Mouse (Mus musculus): ENCODE results near the gene Polr3b. TPM values are rescaled to one million over a fixed set of nuclear protein-coding genes. Genes with fewer than 3 reads are reported as not detected.

Gene Polr3b
- total RNA-seq (2021): 10 to 100 TPM; 22.4 to 26.8 TPM
- long read RNA-seq, experiment 1, partial matches to known transcripts: 4 of 5 reads
- long read RNA-seq, experiment 1, other reads (novel, unspliced or antisense): 1 of 5 reads
- long read RNA-seq, experiment 2, partial matches to known transcripts: 3 of 3 reads
- long read RNA-seq, experiment 2, other reads (novel, unspliced or antisense): 0 of 3 reads

DNA sequence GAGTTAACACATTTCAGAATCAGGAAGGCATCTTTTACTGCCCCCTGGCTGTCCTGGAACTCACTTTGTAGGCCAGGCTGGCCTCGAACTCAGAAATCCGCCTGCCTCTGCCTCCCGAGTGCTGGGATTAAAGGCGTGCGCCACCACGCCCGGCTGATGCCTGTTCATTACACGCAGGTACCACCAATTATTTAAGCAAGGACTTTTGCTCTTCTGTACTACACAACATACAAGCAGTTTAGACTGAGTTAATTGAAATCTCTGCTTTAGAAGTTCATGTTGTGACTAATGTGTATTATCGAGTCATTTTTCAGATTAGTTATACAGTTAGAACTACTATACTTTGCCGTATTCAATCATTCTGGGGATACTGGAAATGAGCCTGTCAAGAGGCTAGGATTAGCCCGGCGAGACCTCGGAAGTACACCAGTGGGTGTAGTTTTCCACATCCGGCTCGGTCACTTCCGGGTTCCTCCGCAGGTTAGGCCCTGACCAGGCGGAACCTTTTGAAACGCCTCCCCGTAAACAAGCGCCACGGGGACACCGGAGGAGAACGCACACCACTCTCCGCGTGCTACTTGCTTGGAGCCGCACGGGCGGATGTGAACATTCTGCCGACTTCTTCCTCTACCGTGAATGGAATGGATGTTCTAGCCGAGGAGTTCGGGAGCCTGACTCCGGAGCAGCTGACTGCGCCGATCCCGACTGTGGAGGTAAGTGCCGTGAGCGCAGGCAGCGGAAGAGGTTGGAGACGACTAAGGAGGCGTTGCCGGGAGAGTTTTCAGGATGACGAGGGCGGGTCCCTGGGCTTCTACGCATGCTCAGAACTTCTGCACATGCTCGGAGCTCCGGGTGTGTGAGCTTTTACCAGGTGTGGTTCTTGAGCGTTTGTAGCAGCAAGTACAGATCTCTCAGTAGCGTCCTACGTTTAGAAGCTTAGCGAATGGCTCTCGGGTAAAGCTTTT is at the start of gene Polr3b:
TSS of gene Polr3b (plus strand) at position 467 of the 965 bp plus-strand sequence.
- peak; percentile 96 for DNase-seq

- DNase-seq: no peak
Observed at GRCm38 (mm10) chr10:84573671-84574420, 48.2 kb upstream of the Polr3b start.

- DNase-seq: no peak
Observed at GRCm38 (mm10) chr10:84576029-84576394, 46.1 kb upstream of the Polr3b start.

DNA sequence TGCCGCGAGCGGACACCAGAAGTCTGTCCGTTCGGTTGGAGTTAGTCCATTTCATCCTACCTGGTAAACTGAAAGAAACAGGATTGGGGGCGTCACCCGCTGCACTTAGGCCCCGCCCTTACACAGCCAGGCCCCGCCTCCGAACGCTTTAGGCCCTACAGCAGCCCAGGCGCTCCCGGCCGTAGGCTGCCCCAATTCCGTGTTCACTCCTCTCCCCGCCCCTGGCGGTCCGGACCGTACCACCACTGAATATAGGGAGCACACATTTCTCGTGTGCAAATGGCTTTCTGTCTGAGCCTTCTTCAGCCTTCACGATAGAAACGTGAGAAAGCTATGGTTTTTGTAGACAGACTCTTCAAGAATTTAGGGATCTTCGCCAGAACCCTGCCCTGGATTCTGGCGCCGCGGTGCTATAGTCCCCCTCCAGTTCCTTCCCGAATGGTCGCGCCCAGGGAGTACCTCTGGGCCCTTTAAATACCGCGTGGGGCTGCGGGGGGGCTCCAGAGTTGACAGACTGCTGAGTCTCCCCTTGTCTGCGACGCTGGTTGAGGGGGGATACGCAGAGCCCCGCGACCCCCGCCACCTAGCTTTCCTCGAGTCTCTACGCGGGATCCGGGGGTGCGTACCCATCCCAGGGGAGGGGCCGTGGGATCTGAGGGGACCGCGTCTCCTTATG is 45.6 kb upstream of the Polr3b start, which contains the start of gene Tcp11l2:
TSS of gene Tcp11l2 (plus strand) at position 232 of the 676 bp plus-strand sequence.
- DNase-seq: peak; percentile 96

- DNase-seq: peak; percentile 86
Observed at GRCm38 (mm10) chr10:84577071-84577727, 44.9 kb upstream of the Polr3b start.

DNA sequence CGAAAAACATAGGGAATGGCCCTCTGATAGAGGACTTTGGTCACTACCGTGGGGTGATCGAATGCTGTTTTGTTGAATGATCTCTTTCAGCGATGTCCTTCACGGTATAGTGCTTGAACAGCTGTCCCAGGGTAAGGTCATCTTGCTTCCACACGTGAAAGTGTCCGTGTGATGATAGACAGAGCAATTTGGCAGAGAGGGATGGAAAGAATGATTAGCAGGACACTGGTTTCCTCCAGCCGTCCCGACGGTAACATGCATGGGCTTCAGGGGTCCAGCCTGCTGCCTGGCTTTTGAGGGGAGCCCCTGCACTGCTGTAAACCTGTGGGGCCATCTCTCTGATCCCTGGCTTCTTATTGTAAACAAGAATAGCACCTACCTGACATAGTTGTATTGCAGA is 43.4 kb upstream of the Polr3b start:
- no peak for DNase-seq

DNA sequence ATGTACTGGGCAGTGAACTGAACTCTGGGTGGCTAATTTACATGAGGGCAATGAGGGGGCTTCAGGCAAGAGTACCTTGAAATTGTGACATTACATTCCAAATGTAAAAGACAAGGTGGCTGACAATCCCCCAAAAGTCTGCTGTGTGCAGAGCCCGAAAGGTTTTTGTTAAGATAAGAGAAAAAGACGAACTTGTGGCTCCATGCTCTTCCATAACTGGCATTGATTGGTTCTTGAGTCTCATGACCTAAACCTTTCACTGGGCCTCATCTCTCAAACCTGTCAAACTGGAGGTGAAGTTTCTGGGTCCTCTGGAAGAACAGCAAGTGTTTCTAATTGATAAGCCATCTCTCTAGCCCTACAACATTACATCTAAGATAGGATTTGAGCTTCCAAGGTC is 42.6 kb upstream of the Polr3b start:
- DNase-seq: no peak

- peak; percentile 21 for DNase-seq
Observed at GRCm38 (mm10) chr10:84581191-84581590, 40.9 kb upstream of the Polr3b start.

DNA sequence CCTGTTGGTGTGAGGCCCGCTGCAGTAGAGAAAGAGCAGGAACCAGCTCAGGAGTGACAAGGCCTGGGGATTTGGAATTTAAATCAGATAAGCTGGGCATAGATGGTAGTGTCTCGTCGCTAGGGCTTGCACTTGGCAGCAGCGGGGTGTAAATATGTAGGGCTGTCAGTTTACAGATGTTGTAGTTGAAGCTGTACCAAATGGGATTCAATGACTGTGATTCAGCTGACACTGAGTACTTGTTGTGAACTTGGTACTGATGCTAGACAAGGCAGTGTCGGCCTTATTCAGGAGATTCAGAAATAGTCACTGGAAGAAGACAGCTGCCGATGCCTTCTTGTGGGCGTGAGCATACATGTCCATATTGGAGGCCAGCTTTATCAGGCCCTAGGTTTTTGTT is 39.9 kb upstream of the Polr3b start:
- DNase-seq: no peak

DNA sequence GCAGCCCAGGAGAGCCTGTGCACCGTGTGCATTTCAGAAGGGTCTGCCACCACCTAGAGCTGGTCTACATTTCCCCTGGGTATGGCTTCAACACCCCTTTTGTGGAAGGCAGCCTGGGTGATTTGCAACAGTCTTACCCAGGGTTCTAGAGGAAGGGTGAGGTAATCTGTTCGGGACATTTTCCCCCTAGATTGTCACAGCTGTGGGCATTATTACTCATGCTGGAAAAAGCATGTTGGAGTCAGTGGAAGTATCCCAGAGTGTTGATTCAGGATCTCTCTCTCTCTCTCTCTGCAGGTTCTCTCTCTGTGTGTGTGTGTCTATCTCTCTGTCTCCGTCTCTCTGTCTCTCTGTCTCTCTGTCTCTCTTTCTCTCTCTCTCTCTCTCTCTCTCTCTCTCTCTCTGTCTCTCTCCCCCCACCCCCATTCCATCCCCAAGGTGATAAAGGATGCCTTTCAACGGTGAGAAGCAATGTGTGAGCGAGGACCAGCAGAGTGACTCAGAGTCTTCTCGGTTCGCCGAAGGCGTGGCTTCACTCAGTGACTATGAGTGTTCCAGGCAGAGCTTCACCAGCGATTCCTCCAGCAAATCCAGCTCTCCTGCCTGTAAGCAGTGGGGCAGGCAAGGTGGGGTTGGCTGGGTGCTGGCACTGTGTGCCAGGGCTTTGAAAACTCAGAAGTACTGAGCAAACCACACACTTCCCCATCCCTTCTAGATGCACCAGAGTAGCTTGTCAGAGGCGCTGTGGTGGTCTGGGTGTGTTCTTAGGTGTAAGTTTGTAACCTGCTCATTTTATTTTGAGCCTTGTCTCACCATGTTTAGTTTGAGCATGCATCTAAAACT is 37.4 kb upstream of the Polr3b start:
- peak; percentile 11 for DNase-seq

DNA sequence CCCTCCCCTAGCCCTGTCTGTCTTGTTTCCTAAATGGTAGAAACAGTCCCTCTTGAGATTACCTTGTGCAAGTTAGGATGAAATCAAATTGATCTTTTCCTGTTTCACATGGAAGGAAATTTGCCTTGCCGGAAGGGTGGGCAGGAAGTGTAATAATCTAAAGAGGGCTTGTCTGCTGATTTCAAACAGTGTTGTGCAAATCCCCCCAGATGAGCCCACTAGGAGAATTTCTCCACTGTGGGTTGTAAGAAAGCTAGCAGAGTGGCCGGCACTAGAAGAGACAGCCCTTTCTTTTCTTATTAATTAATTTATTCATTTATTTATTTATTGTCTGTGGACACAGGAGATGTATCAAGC is 36.8 kb upstream of the Polr3b start:
- DNase-seq: no peak

DNA sequence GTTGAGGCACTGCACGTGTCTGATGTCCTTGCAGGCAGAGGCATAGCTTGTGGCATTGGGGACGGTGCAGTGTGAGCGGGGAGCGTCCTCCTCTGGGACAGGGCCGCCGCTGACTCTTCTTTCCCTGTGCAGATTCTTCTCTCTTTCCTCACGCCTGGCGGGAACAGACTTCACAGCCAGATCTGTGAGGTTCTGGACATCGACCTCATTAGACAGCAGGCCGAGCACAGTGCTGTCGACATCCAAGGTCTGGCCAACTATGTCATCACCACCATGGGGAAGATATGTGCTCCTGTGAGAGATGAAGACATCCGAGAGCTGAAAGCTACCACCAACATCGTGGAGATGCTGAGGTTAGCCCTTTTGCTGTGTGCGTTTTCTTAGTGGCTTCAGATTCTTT is 31.1 kb upstream of the Polr3b start:
- DNase-seq: peak; percentile 51

GRCm38 (mm10) chr10:84591640-84592148 is 30.4 kb upstream of the Polr3b start:
- DNase-seq: no peak

GRCm38 (mm10) chr10:84592745-84593144 is 29.3 kb upstream of the Polr3b start:
- no peak for DNase-seq

DNA sequence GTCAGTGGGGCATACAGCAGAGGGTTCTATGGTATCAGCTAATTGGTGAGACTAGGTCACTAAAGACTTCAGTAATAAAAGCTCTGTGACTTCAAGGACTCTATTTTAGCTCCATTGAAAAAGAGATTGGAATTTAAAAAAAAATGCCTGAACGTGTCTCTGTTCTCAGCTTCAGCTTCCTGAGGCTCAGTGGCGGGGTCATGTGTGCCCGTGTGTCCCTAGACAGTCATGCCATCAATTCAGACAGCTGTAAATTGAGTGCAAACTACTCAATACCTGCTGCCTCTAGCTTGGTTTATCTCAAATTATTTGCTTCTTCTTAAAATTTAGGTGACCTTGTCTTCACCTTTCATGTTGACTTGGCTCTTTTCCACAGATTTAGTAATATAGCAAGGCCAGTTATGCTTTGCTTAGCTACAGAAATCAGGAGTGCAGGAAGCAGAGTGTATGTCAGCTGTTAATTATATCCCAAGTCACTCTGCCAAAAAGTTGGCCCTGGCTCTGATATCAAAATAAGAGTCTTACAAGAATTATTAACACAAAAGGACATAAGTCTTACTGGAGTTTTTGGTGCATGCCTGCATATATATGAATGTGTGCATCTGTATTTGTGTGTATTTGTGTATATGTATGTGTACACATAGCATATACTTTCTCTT is 24.8 kb upstream of the Polr3b start:
- peak; percentile 50 for DNase-seq

- DNase-seq: no peak
Observed at GRCm38 (mm10) chr10:84598172-84598571, 23.9 kb upstream of the Polr3b start.

DNA sequence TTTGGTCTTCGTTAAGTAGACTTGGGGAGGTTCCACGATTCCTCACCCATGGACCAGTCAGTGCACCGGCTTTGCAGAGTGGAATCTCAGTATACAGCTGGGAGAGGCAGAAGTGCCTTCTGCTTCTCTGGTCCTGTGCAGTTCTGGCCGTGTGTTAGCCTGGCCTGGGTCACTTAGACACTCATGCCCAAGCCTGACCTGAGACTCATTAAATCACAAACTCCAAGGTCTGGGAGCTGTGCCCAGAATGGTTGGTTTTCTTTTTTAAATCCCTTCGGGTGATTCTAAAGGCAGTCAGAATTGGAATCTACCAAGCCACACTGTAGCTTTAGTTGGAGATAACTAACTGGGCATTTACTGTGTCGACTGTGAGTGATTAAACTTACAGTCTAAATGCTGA is 22.0 kb upstream of the Polr3b start:
- DNase-seq: peak; percentile 76

DNA sequence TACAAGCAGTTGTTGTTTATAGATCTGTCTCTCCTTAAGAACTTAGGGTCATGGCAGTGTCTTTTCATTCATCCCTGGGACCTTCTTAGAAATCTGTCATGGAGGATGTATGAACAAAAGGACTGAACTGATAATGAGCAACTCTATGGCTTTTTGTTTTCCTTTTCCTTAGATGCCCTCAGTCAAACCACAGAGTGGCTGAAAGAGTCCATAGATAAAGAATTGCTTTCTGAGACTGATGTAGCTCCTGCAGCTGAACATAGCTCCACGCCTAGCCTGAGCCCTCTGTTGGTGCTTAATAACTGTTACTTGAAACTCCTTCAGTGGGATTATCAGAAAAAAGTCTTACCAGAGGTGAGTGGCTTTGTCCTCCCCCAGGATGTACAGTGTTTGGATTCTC is 17.8 kb upstream of the Polr3b start:
- no peak for DNase-seq

DNA sequence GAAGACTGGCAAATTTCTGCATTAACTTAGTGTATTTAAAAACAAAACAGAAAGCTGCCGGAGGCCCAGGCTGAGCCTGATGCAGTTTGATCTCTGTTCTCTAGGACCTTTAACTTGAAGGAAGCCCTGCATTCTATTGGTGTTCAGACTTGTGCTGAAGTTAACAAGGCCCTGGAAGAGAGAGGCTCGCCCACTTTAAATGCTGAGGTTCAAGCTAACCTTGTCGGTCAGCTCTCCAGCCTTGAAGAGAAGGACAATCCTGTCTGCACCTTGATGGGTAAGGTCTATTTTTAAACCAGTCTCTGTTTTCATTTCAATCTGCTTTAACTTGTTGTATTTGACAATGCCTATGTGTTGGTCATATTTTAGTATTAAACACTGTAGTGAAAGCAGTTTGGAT is 13.7 kb upstream of the Polr3b start:
- no peak for DNase-seq

GRCm38 (mm10) chr10:84610324-84610723 is 11.8 kb upstream of the Polr3b start:
- no peak for DNase-seq
